Mouse (Mus musculus): Measurements from ENCODE around the gene Arhgap5. TPM values are rescaled to one million over a fixed set of nuclear protein-coding genes. Genes with fewer than 3 reads are reported as not detected.

The Arhgap5 gene
- total and polyA plus RNA-seq, 2 experiments from 2014 or later: 23.9 to 63.2 TPM

DNA sequence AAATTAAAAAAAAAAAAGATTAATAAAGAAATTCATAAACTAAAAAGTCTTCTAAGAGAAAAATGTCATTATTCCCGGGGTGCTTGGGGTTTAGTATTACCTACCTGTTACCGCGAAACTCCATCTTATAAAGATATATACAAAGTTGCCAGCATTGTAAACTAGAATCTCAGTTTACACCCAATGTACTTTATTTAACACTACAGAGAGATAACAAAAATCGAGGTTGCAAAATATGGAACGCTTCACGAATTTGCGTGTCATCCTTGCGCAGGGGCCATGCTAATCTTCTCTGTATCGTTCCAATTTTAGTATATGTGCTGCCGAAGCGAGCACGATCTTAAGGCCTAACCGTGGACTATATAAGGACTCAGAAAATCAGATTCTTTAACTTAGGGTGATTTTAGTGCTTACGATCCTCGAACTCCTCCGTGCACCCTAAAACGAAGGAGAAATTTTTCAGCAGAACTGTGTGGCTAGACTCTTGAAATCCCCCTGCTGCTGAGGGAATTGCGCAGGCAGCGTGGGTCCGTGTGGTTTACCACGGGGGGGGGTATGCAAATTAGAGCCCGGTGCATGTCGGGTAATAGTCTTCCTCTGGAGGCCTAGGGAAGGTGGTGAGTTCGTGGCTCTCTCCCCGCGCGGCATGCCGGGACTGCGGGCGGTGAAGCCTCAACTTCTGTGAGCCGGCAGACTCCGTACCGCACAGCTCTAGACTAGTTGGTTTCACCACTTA, 100.7 kb downstream of the Arhgap5 start:
- no peaks in the 10 kb centered on the region for H3K27me3 ChIP-seq (ENCODE audit: control insufficient read depth, insufficient read depth, low read length)
- H3K9me3 ChIP-seq (replicated peaks; ENCODE audit: control insufficient read depth, low read length): no peaks in the 10 kb centered on the region
- DNase-seq (ENCODE audit: low spot score) (peak; percentile 94), ATAC-seq (ENCODE audit: insufficient read depth, low read depth) (peak; percentile 83)
- peak overlapping the region; percentile 71 for H3K9ac ChIP-seq (replicated peaks; ENCODE audit: low read depth, low read length)
- no peak for TF ChIP-seq CTCF (IDR thresholded peaks at IDR 0.05; ENCODE audit: low read depth)
- peak; percentile 58; the same call in 1 of the 2 replicates for TF ChIP-seq EP300 (IDR thresholded peaks at IDR 0.05; ENCODE audit: low read depth)
- H3K4me3 ChIP-seq (ENCODE audit: low read depth, low read length): peak overlapping the region; percentile 94
- under 1% methylated on average over 33 of the region's 33 CpGs for WGBS
- peak overlapping the region; percentile 90 for H3K4me2 ChIP-seq (ENCODE audit: low read depth, low read length)
- no peaks in the 10 kb centered on the region for H3K36me3 ChIP-seq (replicated peaks; ENCODE audit: control insufficient read depth, insufficient read depth, low read length)
- peak overlapping the region; percentile 99 for H3K27ac ChIP-seq (ENCODE audit: low read depth)
- H3K4me1 ChIP-seq (ENCODE audit: control insufficient read depth, insufficient read depth): no peaks in the 10 kb centered on the region; the same call in 1 of the 2 replicates

DNA sequence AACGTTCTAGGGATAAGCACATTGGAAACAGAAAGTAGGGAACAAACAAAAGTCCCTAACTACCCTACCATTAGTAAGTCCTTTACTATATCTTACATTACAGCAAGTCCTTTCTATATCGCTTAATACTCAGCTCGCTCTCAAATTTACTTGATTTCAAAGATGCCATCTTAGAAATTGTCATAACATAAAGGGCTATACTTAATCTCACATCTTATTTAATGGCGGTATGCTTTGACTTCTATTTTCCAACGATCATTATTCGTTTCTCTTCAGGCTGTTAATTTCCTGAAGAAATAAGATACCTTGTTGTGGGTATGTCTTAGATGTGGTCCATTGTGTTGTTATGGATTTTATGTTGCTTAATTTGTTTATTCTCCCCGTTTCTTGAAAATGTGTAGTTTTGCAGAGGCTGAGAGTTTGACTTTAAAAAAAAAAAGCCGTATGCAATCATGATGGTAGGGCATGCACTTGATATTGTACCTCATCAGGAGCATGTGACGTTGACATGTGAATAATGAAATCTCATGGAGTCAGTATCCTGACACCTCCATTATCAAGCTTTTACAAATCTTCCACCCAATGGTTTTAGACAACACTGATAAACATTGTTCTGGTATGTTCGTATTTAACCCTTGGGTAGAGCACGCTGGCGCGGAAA, 101.3 kb downstream of the Arhgap5 start:
- peak overlapping the region; percentile 71 for H3K9ac ChIP-seq (replicated peaks; ENCODE audit: low read depth, low read length)
- 42% methylated on average over 13 of the region's 13 CpGs for WGBS
- TF ChIP-seq EP300 (IDR thresholded peaks at IDR 0.05; ENCODE audit: low read depth) (no peak), CTCF (IDR thresholded peaks at IDR 0.05; ENCODE audit: low read depth) (no peak)
- peak overlapping the region; percentile 90 for H3K4me2 ChIP-seq (ENCODE audit: low read depth, low read length)
- H3K4me3 ChIP-seq (ENCODE audit: low read depth, low read length): peak overlapping the region; percentile 94
- no peaks in the 10 kb centered on the region for H3K36me3 ChIP-seq (replicated peaks; ENCODE audit: control insufficient read depth, insufficient read depth, low read length)
- ATAC-seq (ENCODE audit: insufficient read depth, low read depth): no peak
- no peaks in the 10 kb centered on the region; the same call in 1 of the 2 replicates for H3K4me1 ChIP-seq (ENCODE audit: control insufficient read depth, insufficient read depth)
- no peaks in the 10 kb centered on the region for H3K9me3 ChIP-seq (replicated peaks; ENCODE audit: control insufficient read depth, low read length)
- no peaks in the 10 kb centered on the region for H3K27me3 ChIP-seq (ENCODE audit: control insufficient read depth, insufficient read depth, low read length)
- DNase-seq (ENCODE audit: low spot score): no peak
- H3K27ac ChIP-seq (ENCODE audit: low read depth): peak overlapping the region; percentile 99

GRCm38 (mm10) chr12:52607411-52607810, 103.6 kb downstream of the Arhgap5 start:
- H3K27me3 ChIP-seq (ENCODE audit: control insufficient read depth, insufficient read depth, low read length): no peaks in the 10 kb centered on the region
- no peak for ATAC-seq (ENCODE audit: insufficient read depth, low read depth)
- TF ChIP-seq EP300 (IDR thresholded peaks at IDR 0.05; ENCODE audit: low read depth): no peak
- TF ChIP-seq CTCF (IDR thresholded peaks at IDR 0.05; ENCODE audit: low read depth): no peak
- H3K4me1 ChIP-seq (ENCODE audit: control insufficient read depth, insufficient read depth): no peaks in the 10 kb centered on the region; the same call in 1 of the 2 replicates
- no peak for DNase-seq (ENCODE audit: low spot score)
- H3K9ac ChIP-seq (replicated peaks; ENCODE audit: low read depth, low read length): no peak overlapping the region
- no peaks in the 10 kb centered on the region for H3K36me3 ChIP-seq (replicated peaks; ENCODE audit: control insufficient read depth, insufficient read depth, low read length)
- H3K4me3 ChIP-seq (ENCODE audit: low read depth, low read length): no peak overlapping the region
- H3K4me2 ChIP-seq (ENCODE audit: low read depth, low read length): no peak overlapping the region
- no peak overlapping the region for H3K27ac ChIP-seq (ENCODE audit: low read depth)
- WGBS: 52% methylated on average over 4 of the region's 4 CpGs
- H3K9me3 ChIP-seq (replicated peaks; ENCODE audit: control insufficient read depth, low read length): no peaks in the 10 kb centered on the region

DNA sequence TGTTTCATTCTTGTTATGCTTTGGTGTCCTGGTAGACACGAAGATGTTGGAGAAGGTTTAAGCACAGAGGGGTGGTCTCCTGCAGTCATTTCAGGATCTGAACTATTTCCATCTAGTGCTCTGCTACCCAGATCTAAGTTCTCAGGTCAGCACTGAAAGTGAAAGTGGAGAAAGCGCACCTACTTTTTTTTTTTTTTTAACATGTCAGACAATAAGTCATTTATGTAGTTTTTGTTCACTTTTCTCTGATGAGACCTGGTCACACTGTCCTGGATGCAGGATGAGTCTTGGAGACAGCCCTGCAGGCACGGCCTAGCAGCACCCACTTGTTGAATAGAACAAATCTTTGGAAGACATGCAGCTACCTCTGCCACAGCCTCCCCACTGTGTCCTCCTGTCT, 111.9 kb downstream of the Arhgap5 start:
- Histone ChIP-seq H3K4me2 (ENCODE audit: low read depth, low read length) (no peak overlapping the region), H3K27me3 (ENCODE audit: control insufficient read depth, insufficient read depth, low read length) (no peaks in the 10 kb centered on the region), H3K36me3 (replicated peaks; ENCODE audit: control insufficient read depth, insufficient read depth, low read length) (no peaks in the 10 kb centered on the region), H3K4me1 (ENCODE audit: control insufficient read depth, insufficient read depth) (no peaks in the 10 kb centered on the region), H3K4me3 (ENCODE audit: low read depth, low read length) (no peak overlapping the region), H3K27ac (ENCODE audit: low read depth) (no peak overlapping the region), H3K9me3 (replicated peaks; ENCODE audit: control insufficient read depth, low read length) (no peaks in the 10 kb centered on the region), H3K9ac (replicated peaks; ENCODE audit: low read depth, low read length) (no peak overlapping the region)
- TF ChIP-seq CTCF (IDR thresholded peaks at IDR 0.05; ENCODE audit: low read depth) (no peak), EP300 (IDR thresholded peaks at IDR 0.05; ENCODE audit: low read depth) (no peak)
- 77% methylated on average over 3 of the region's 3 CpGs for WGBS
- no peak for ATAC-seq (ENCODE audit: insufficient read depth, low read depth)
- no peak for DNase-seq (ENCODE audit: low spot score)

DNA sequence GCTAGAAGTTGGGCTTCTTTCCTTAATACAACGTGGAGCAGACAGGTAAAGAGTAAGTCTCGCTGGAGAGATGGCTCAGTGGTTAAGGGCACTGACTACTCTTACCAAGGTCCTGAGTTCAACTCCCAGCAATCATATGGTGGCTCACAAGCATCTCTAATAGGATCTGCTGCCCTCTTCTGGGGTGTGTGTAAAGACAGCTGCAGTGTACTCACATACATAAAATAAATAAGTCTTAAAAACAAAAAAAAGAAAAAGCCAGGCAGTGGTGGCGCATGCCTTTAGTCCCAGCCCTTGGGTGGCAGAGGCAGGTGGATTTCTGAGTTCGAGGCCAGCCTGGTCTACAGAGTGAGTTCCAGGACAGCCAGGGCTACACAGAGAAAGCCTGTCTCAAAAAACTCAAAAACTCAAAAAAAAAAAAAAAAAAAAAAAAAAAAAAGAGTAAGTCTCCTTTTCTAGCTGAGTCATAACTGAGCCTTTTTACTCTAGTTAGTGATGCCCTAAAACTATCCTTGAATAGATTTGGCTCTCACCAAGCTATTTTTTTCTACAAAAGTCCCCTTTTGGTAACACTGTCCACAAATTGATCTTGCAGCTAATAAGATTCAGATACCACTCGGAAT, 114.8 kb downstream of the Arhgap5 start:
- 74% methylated on average over 5 of the region's 5 CpGs for WGBS
- no peak overlapping the region for H3K9ac ChIP-seq (replicated peaks; ENCODE audit: low read depth, low read length)
- no peaks in the 10 kb centered on the region for H3K27me3 ChIP-seq (ENCODE audit: control insufficient read depth, insufficient read depth, low read length)
- DNase-seq (ENCODE audit: low spot score): no peak
- no peak for ATAC-seq (ENCODE audit: insufficient read depth, low read depth)
- H3K36me3 ChIP-seq (replicated peaks; ENCODE audit: control insufficient read depth, insufficient read depth, low read length): no peaks in the 10 kb centered on the region
- H3K4me1 ChIP-seq (ENCODE audit: control insufficient read depth, insufficient read depth): no peaks in the 10 kb centered on the region
- H3K4me3 ChIP-seq (ENCODE audit: low read depth, low read length): no peak overlapping the region
- H3K27ac ChIP-seq (ENCODE audit: low read depth): no peak overlapping the region
- no peaks in the 10 kb centered on the region for H3K9me3 ChIP-seq (replicated peaks; ENCODE audit: control insufficient read depth, low read length)
- no peak overlapping the region for H3K4me2 ChIP-seq (ENCODE audit: low read depth, low read length)
- no peak for TF ChIP-seq EP300 (IDR thresholded peaks at IDR 0.05; ENCODE audit: low read depth)
- TF ChIP-seq CTCF (IDR thresholded peaks at IDR 0.05; ENCODE audit: low read depth): no peak

Measured in heart, postnatal 0 days (tissue).